In genomic region chr1:91845380-91845957, GRCm38 (mm10) we compare ENCODE assay signal across 14 mouse cellular contexts. TPM values are rescaled to one million over a fixed set of nuclear protein-coding genes. Genes with fewer than 3 reads are reported as not detected.
A peak's percentile ranks its signal among the peaks of the same experiment; 100 is the strongest.
DNase-seq lines count a peak whose midpoint lies in the region; ATAC-seq and TF ChIP-seq lines count a peak whose summit lies in the region.
"Had no signal": no experiment of that assay in that cellular context is flagged by ENCODE, and none has a peak within 500 bp of the region (broad histone marks: within the 10 kb centered on the region; RNA-seq: fewer than 3 reads in every experiment).

No protein-coding gene starts in this region.

- WGBS in forebrain, embryonic 10.5 days: 81% methylated on average over 9 of the region's 9 CpGs
- WGBS in forebrain, embryonic 15.5 days: 68% methylated on average over 9 of the region's 9 CpGs
- WGBS in hindbrain, postnatal 0 days: 67% methylated on average over 9 of the region's 9 CpGs
- WGBS in hindbrain, embryonic 13.5 days: 87% methylated on average over 9 of the region's 9 CpGs
- WGBS in limb, embryonic 10.5 days: 83% methylated on average over 9 of the region's 9 CpGs

- no peaks in the 10 kb centered on the region for H3K36me3 ChIP-seq in forebrain, embryonic 10.5 days (replicated peaks)
- no peaks in the 10 kb centered on the region for H3K36me3 ChIP-seq in forebrain, embryonic 15.5 days
- H3K36me3 ChIP-seq in hindbrain, postnatal 0 days (ENCODE audit: insufficient read depth, low read length): no peaks in the 10 kb centered on the region
- no peaks in the 10 kb centered on the region for H3K36me3 ChIP-seq in hindbrain, embryonic 13.5 days
- peaks cover 50% of the 10 kb centered on the region for H3K36me3 ChIP-seq in limb, embryonic 10.5 days

- H3K27ac ChIP-seq in forebrain, embryonic 10.5 days: peak overlapping the region; percentile 1; the same call in 1 of the 2 replicates
- H3K27ac ChIP-seq in forebrain, embryonic 15.5 days (replicated peaks): no peak overlapping the region
- no peak overlapping the region for H3K27ac ChIP-seq in hindbrain, postnatal 0 days
- no peak overlapping the region for H3K27ac ChIP-seq in hindbrain, embryonic 13.5 days
- peak overlapping the region; percentile 79 for H3K27ac ChIP-seq in limb, embryonic 10.5 days
- H3K27ac ChIP-seq: layer of hippocampus, adult 2 months; macrophage had no signal

- no peak for DNase-seq in forebrain, embryonic 10.5 days (ENCODE audit: extremely low spot score, low spot score)
- no peak for DNase-seq in hindbrain, postnatal 0 days (ENCODE audit: low spot score)
- DNase-seq in brain, embryonic 14.5 days (ENCODE audit: low read depth): peak; percentile 15
- DNase-seq in limb, embryonic 10.5 days (ENCODE audit: low spot score): no peak
- no peak for DNase-seq in adrenal gland, postnatal 14 days

- no peak overlapping the region for H3K9ac ChIP-seq in forebrain, embryonic 15.5 days (replicated peaks)
- no peak overlapping the region for H3K9ac ChIP-seq in hindbrain, postnatal 0 days (replicated peaks; ENCODE audit: low read length)
- H3K9ac ChIP-seq in hindbrain, embryonic 13.5 days: no peak overlapping the region

- ATAC-seq in forebrain, embryonic 15.5 days (replicated peaks): no peak
- ATAC-seq in hindbrain, postnatal 0 days: 0 out of 2 replicates have a peak, but pooled peaks have one; percentile 39
- no peak for ATAC-seq in hindbrain, embryonic 13.5 days (ENCODE audit: low FRiP score)
- ATAC-seq in megakaryocyte, adult 5-6 weeks (ENCODE audit: poor library complexity, severe bottlenecking): no peak
- ATAC-seq: inflammation-experienced regulatory T-cells, adult 6 months; midbrain, embryonic 16.5 days; Patski had no signal

- H3K4me2 ChIP-seq in forebrain, embryonic 15.5 days (replicated peaks): no peak overlapping the region
- H3K4me2 ChIP-seq in hindbrain, postnatal 0 days (ENCODE audit: low read depth, low read length): no peak overlapping the region
- H3K4me2 ChIP-seq in hindbrain, embryonic 13.5 days: no peak overlapping the region
- H3K4me2 ChIP-seq: liver, embryonic 11.5 days had no signal

- TF ChIP-seq POLR2A in brain, embryonic 14.5 days (IDR thresholded peaks at IDR 0.05; ENCODE audit: borderline replicate concordance, extremely low read depth, insufficient read depth, insufficient read length, poor library complexity, severe bottlenecking): no peak

- H3K4me3 ChIP-seq in forebrain, embryonic 10.5 days: no peak overlapping the region
- no peak overlapping the region for H3K4me3 ChIP-seq in forebrain, embryonic 15.5 days
- H3K4me3 ChIP-seq in hindbrain, postnatal 0 days (ENCODE audit: low read length): no peak overlapping the region
- H3K4me3 ChIP-seq in hindbrain, embryonic 13.5 days: no peak overlapping the region
- no peak overlapping the region for H3K4me3 ChIP-seq in limb, embryonic 10.5 days
- H3K4me3 ChIP-seq: layer of hippocampus, adult 2 months had no signal

- peaks cover 32% of the 10 kb centered on the region for H3K27me3 ChIP-seq in forebrain, embryonic 10.5 days (ENCODE audit: poor library complexity, severe bottlenecking)
- H3K27me3 ChIP-seq in forebrain, embryonic 15.5 days: peaks cover 5% of the 10 kb centered on the region; the same call in 1 of the 2 replicates
- H3K27me3 ChIP-seq in hindbrain, postnatal 0 days (ENCODE audit: insufficient read depth, low read length): no peaks in the 10 kb centered on the region
- H3K27me3 ChIP-seq in hindbrain, embryonic 13.5 days: no peaks in the 10 kb centered on the region
- no peaks in the 10 kb centered on the region for H3K27me3 ChIP-seq in limb, embryonic 10.5 days (ENCODE audit: low read depth, poor library complexity, severe bottlenecking)
- H3K27me3 ChIP-seq: Patski had no signal

- H3K9me3 ChIP-seq in forebrain, embryonic 10.5 days: no peaks in the 10 kb centered on the region; the same call in 1 of the 2 replicates
- no peaks in the 10 kb centered on the region for H3K9me3 ChIP-seq in forebrain, embryonic 15.5 days
- H3K9me3 ChIP-seq in hindbrain, postnatal 0 days (ENCODE audit: low read length): no peaks in the 10 kb centered on the region
- H3K9me3 ChIP-seq in hindbrain, embryonic 13.5 days: 0 out of 2 replicates have a peak, but pooled peaks cover 4% of the 10 kb centered on the region
- H3K9me3 ChIP-seq in limb, embryonic 10.5 days (replicated peaks): no peaks in the 10 kb centered on the region

- TF ChIP-seq CTCF in hindbrain, postnatal 0 days (IDR thresholded peaks at IDR 0.05; ENCODE audit: low read depth): no peak
- no peak for TF ChIP-seq CTCF in brain, embryonic 14.5 days (IDR thresholded peaks at IDR 0.05; ENCODE audit: borderline replicate concordance, extremely low read depth, insufficient read depth, insufficient read length)

- peaks cover 27% of the 10 kb centered on the region for H3K4me1 ChIP-seq in forebrain, embryonic 10.5 days
- H3K4me1 ChIP-seq in forebrain, embryonic 15.5 days: 0 out of 2 replicates have a peak, but pooled peaks cover 4% of the 10 kb centered on the region
- no peaks in the 10 kb centered on the region; the same call in 1 of the 2 replicates for H3K4me1 ChIP-seq in hindbrain, postnatal 0 days (ENCODE audit: insufficient read depth, low read length)
- peaks cover 6% of the 10 kb centered on the region for H3K4me1 ChIP-seq in hindbrain, embryonic 13.5 days (replicated peaks)
- peaks cover 31% of the 10 kb centered on the region for H3K4me1 ChIP-seq in limb, embryonic 10.5 days

RNA-seq across cellular contexts. Expression of gene Twist2, which starts 44.2 kb away (rescaled TPM):
- 9.7 and 10.5 TPM in 2 replicates for polyA plus RNA-seq in forebrain, embryonic 10.5 days (2016; fragmentation: Nextera tagmentation; extraction: Ambion mirVana)
- 0.29 and 0.86 TPM in 2 replicates for polyA plus RNA-seq in forebrain, embryonic 15.5 days (2015; fragmentation: Nextera tagmentation; extraction: Ambion mirVana)
- 2.3 and 3.0 TPM in 2 replicates for total RNA-seq in hindbrain, postnatal 0 days (2014; rRNA removed)
- 2.3 and 2.4 TPM in 2 replicates for polyA plus RNA-seq in hindbrain, postnatal 0 days (2015; fragmentation: Nextera tagmentation; extraction: Ambion mirVana)
- 0.87 and 1.3 TPM in 2 replicates for polyA plus RNA-seq in hindbrain, embryonic 13.5 days (2015; fragmentation: Nextera tagmentation; extraction: Ambion mirVana)
- 22.3 and 23.5 TPM in 2 replicates for polyA plus RNA-seq in brain, embryonic 14.5 days (2012; rRNA removed)
- polyA plus RNA-seq in limb, embryonic 10.5 days (2016; fragmentation: Nextera tagmentation; extraction: Ambion mirVana): 40.2 and 47.3 TPM in 2 replicates
- not detected in 2 replicates for total RNA-seq in megakaryocyte, adult 5-6 weeks (2015)
- total RNA-seq in megakaryocyte, adult 5-6 weeks (2017): not detected in 2 replicates
- total RNA-seq in adrenal gland, postnatal 14 days (2021): 1.7 and 2.3 TPM in 2 replicates
- polyA plus RNA-seq: inflammation-experienced regulatory T-cells, adult 6 months; macrophage had no signal

Comparison
In these comparisons a context has a peak if more than half of its experiments do, and no peak if none do; other contexts are left out.
1. H3K27ac ChIP-seq: peak in forebrain, embryonic 10.5 days (single experiment) and limb, embryonic 10.5 days (single experiment); none in forebrain, embryonic 15.5 days (single experiment), hindbrain, postnatal 0 days (single experiment) and hindbrain, embryonic 13.5 days (single experiment).